Mouse (Mus musculus): ENCODE results near the gene Sdk2.

DNA sequence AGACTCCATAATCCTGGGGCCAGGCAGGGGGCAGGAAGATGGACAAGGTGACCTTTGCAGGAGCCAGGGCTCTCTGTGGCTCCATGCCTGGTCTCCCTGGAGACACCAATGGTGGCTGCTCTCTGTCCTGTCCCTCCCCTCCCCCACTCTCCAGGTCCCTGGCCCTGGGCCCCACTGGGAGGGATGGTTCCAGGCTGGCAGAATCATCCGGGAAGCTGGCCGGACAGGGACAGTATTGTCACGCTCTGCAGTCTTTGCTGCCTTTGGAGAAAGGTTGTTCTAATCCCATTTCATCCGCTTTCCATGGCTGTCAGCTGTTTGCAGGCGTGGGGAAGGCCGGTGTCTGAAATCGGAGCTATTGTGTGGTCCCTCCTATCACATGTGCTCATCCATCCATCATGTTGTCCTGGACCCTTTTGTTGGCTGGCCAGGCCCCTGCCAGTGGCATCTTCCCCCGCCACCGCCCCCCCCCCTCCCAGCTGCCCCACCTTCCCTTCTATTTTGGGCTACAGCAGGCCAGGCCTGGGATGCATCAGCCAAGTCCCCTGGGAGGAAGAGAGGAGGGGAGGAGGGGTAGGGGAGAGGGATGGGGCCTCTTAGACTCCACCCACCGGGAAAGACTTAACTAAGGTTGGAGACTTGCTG is 26.3 kb downstream of the Sdk2 start:
- TF ChIP-seq CTCF (IDR thresholded peaks at IDR 0.05) (no peak), EP300 (IDR thresholded peaks at IDR 0.05) (no peak)
